Mouse (Mus musculus) myocyte (in vitro differentiated cells): ENCODE measurements around the gene Uso1. TPM values are rescaled to one million over a fixed set of nuclear protein-coding genes. Genes with fewer than 3 reads are reported as not detected.
A peak's percentile ranks its signal among the peaks of the same experiment; 100 is the strongest.

Source experiments
- H3K27me3 ChIP-seq: one replicate; pipeline ENCODE4 v1.6.1; 2011; ENCODE audit not compliant: control insufficient read depth, insufficient read depth, insufficient read length
- H3K36me3 ChIP-seq: one replicate; pipeline ENCODE4 v1.6.1; 2011; ENCODE audit not compliant: control insufficient read depth, insufficient read depth
- H3K4me2 ChIP-seq: one replicate; pipeline ENCODE4 v1.6.1; 2011; ENCODE audit warnings: low read depth, control low read depth
- H3K4me3 ChIP-seq: one replicate; pipeline ENCODE4 v1.5.1; 2011; ENCODE audit warnings: mild to moderate bottlenecking, control low read depth, moderate library complexity
- H3K79me2 ChIP-seq: one replicate; pipeline ENCODE4 v1.6.1; 2011; ENCODE audit not compliant: control insufficient read depth, insufficient read depth
- H3ac ChIP-seq: one replicate; pipeline ENCODE4 v1.6.1; 2011; ENCODE audit not compliant: control insufficient read depth, insufficient read length
- CEBPB ChIP-seq: IDR thresholded peaks from 2 replicates; pipeline ENCODE4 v1.6.1; 2011; ENCODE audit warnings: mild to moderate bottlenecking, moderate library complexity; ENCODE audit not compliant: poor library complexity, insufficient read depth, severe bottlenecking
- E2F4 ChIP-seq: IDR thresholded peaks from one replicate; pipeline ENCODE4 v1.6.1; 2011; ENCODE audit warnings: mild to moderate bottlenecking, control low read depth, moderate library complexity; ENCODE audit not compliant: insufficient read depth
- MAX ChIP-seq: IDR thresholded peaks from one replicate; pipeline ENCODE4 v1.6.1; 2011; ENCODE audit warnings: low read depth, mild to moderate bottlenecking, control low read depth
- MYOD1 ChIP-seq, 3 experiments: IDR thresholded peaks; one replicate each; pipeline ENCODE4 v1.6.1; 2011; ENCODE audit warnings: control low read depth in 2 of 3, low read depth in 2 of 3, mild to moderate bottlenecking in 2 of 3, moderate library complexity in 1 of 3; ENCODE audit not compliant: insufficient read length in 2 of 3, control insufficient read depth in 1 of 3
- MYOG ChIP-seq, 3 experiments: IDR thresholded peaks; one replicate each; pipeline ENCODE4 v1.6.1; 2011; ENCODE audit warnings: control low read depth in 2 of 3, low read depth in 2 of 3, mild to moderate bottlenecking in 2 of 3; ENCODE audit not compliant: insufficient read length in 2 of 3, control insufficient read depth in 1 of 3, insufficient read depth in 1 of 3
- POLR2A ChIP-seq: IDR thresholded peaks from one replicate; pipeline ENCODE4 v1.6.1; 2011; ENCODE audit warnings: low read depth, mild to moderate bottlenecking, control low read depth, moderate library complexity; ENCODE audit not compliant: insufficient read length
- POLR2AphosphoS2 ChIP-seq: IDR thresholded peaks from one replicate; pipeline ENCODE4 v1.6.1; 2011; ENCODE audit warnings: low read depth, control low read depth; ENCODE audit not compliant: insufficient read length
- REST ChIP-seq: IDR thresholded peaks from one replicate; pipeline ENCODE4 v1.6.1; 2011; ENCODE audit warnings: mild to moderate bottlenecking, control low read depth, moderate library complexity; ENCODE audit not compliant: insufficient read depth, insufficient read length
- SRF ChIP-seq: IDR thresholded peaks from one replicate; pipeline ENCODE4 v1.6.1; 2011; ENCODE audit warnings: low read depth; ENCODE audit not compliant: control insufficient read depth, insufficient read length
- TCF12 ChIP-seq: IDR thresholded peaks from one replicate; pipeline ENCODE4 v1.6.1; 2011; ENCODE audit warnings: mild to moderate bottlenecking, control low read depth; ENCODE audit not compliant: poor library complexity, insufficient read depth, severe bottlenecking
- TCF3 ChIP-seq: IDR thresholded peaks from one replicate; pipeline ENCODE4 v1.6.1; 2011; ENCODE audit warnings: low read depth, control low read depth; ENCODE audit not compliant: insufficient read length
- USF1 ChIP-seq: IDR thresholded peaks from one replicate; pipeline ENCODE4 v1.6.1; 2011; ENCODE audit warnings: low read depth, mild to moderate bottlenecking, control low read depth, moderate library complexity
- polyA plus RNA-seq: library from polyadenylated mRNA; unstranded; fragments of >200 nt; fragmentation: generic; extraction: Trizol; gene quantifications from one replicate; pipeline ENCODE4 v1.2.1, GENCODE M21; 2012; ENCODE audit warnings: missing spikeins

The Uso1 gene
- polyA plus RNA-seq, 1 experiment, result 55.2 TPM

DNA sequence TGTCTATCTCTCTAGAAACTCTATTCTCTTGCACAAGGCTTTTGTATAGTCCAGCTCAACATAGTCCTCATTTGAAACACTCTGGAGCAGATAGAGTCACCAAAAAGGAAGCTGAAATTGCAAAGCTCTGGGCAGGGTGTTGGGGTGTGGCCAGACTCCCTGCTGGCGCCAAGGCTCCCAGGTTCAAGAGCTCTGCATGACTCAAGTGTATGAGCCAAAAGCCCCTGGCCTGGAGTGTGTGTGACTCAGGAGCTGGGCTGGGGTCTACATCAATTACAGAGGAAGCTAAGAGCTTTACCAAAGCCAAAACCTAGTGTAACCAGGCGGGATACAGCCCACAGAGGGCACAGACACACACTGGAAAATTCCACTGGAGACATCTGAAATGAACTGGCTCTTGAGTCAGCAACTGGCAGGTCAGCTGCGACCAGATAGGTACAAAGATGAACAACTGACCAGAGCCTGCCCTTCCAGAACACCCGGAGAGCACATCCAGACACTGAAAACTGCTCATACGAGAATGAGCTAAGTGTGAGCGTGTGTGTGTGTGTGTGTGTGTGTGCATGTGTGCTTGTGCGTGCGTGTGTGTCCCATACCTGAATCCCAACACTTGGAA is 82.7 kb downstream of the Uso1 start:
- H3K4me3 ChIP-seq, result no peak overlapping the region
- TF ChIP-seq TCF3 (no peak), TCF12 (no peak), POLR2A (no peak), CEBPB (no peak), POLR2AphosphoS2 (no peak)

DNA sequence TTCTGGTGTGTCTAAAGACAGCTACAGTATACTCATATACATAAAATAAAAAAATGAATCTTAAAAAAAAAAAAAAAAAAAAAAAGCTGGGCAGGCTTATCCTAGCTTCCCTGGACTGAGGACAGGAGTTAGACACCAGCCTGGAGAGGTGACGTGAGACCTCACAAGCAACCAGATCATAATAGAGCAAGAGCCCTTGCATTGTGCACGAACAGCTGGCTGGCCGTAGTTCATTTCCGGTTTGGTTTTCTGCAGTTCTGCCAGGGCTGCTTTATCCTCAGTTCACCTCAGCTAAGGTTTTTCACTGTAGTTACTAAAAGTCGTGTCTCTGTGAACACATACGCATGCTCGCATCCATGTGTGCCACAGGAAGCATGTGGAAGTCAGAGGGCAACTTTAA is 90.0 kb downstream of the Uso1 start:
- Histone ChIP-seq H3ac (no peak overlapping the region), H3K4me3 (no peak overlapping the region), H3K36me3 (no peaks in the 10 kb centered on the region), H3K79me2 (no peaks in the 10 kb centered on the region), H3K27me3 (no peaks in the 10 kb centered on the region), H3K4me2 (no peak overlapping the region)
- TF ChIP-seq MYOG (IDR thresholded peaks at IDR 0.05; ENCODE audit: control insufficient read depth in 1 of 3, insufficient read depth in 1 of 3, insufficient read length in 2 of 3, low read depth in 2 of 3) (no peak), MAX (no peak), CEBPB (no peak), USF1 (no peak), SRF (no peak), TCF12 (no peak), E2F4 (no peak), TCF3 (no peak), REST (no peak), POLR2A (no peak), POLR2AphosphoS2 (no peak), MYOD1 (IDR thresholded peaks at IDR 0.05; ENCODE audit: control insufficient read depth in 1 of 3, insufficient read length in 2 of 3, low read depth in 2 of 3) (no peak)

More for the DNA sequence above, 82.7 kb downstream of the Uso1 start:
- Histone ChIP-seq H3ac (no peak overlapping the region), H3K79me2 (no peaks in the 10 kb centered on the region), H3K36me3 (no peaks in the 10 kb centered on the region), H3K4me2 (peak overlapping the region; percentile 68), H3K27me3 (no peaks in the 10 kb centered on the region)

DNA sequence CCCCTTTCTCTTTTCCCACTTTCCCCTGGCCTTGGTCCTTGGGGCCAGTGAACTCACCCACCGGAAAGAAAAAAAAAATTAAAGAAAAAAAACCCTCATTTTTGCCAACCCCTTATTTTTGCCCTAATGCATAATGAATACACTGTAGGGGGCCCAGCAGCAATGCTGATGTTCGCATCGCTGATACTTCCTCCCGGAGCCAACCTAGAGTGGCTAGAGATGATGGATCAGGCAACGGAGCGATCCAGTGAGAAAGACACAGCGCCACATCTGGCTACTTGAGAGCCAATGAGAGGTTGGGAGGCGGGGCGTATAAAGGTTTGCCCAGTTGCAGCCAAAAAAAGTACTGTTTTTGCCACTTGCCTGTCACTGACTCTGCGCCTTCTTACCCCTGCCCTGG is 91.0 kb downstream of the Uso1 start:
- no peak for TF ChIP-seq SRF
- no peak for TF ChIP-seq MYOD1 (IDR thresholded peaks at IDR 0.05; ENCODE audit: control insufficient read depth in 1 of 3, insufficient read length in 2 of 3, low read depth in 2 of 3)
- no peak for TF ChIP-seq USF1
- no peak for TF ChIP-seq POLR2AphosphoS2
- no peak for TF ChIP-seq TCF12
- TF ChIP-seq E2F4, result no peak
- TF ChIP-seq POLR2A, result no peak
- no peak for TF ChIP-seq MAX
- TF ChIP-seq CEBPB, result no peak
- TF ChIP-seq MYOG (IDR thresholded peaks at IDR 0.05; ENCODE audit: control insufficient read depth in 1 of 3, insufficient read depth in 1 of 3, insufficient read length in 2 of 3, low read depth in 2 of 3), result no peak
- no peak for TF ChIP-seq TCF3
- no peak for TF ChIP-seq REST
- Histone ChIP-seq H3K79me2 (no peaks in the 10 kb centered on the region), H3K4me2 (no peak overlapping the region), H3ac (no peak overlapping the region), H3K4me3 (no peak overlapping the region), H3K36me3 (no peaks in the 10 kb centered on the region), H3K27me3 (no peaks in the 10 kb centered on the region)

DNA sequence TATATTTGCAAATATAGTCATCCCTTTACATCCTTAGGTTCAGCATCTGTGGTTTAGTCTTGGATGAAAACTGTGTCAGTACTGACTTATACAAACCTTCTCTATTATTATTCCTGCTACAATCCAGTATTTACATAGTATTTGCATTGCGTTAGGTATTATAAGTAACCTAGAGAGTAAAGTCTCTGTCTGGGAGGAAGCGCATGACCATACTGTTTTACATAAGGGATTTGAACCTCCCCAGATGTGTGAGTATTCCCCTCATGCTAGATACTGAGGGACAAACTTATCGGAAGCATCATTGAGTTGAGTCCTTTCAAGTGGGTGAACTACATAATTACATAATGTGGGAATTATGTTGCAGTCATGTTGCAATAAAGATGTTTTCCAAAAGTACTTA is 91.8 kb downstream of the Uso1 start:
- no peak overlapping the region for H3K4me3 ChIP-seq
- no peaks in the 10 kb centered on the region for H3K27me3 ChIP-seq
- H3K36me3 ChIP-seq, result no peaks in the 10 kb centered on the region
- H3K4me2 ChIP-seq, result no peak overlapping the region
- H3K79me2 ChIP-seq, result no peaks in the 10 kb centered on the region
- TF ChIP-seq REST, result no peak
- no peak for TF ChIP-seq TCF12
- H3ac ChIP-seq, result no peak overlapping the region

DNA sequence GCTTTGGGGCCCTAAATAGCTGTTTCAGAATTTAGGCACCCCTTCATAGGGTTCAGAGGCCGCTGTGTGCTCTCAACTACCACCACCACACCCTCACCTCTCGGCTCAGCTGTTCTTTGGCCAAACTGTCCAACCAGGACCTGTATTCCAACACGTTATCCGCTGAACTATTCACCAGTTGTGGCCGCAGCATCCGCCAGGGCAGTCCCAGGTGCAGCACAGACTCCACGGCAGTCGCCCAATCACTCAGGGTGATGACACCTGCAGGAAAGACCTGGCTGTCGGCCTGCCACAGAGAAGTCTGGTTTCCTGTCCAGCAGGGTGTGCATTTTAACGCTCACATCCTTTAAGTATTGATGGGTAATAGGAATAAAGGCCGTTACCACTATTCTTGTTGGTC is 92.6 kb downstream of the Uso1 start:
- no peaks in the 10 kb centered on the region for H3K27me3 ChIP-seq
- H3K79me2 ChIP-seq, result no peaks in the 10 kb centered on the region
- no peak overlapping the region for H3ac ChIP-seq
- TF ChIP-seq MAX (no peak), E2F4 (no peak), MYOD1 (IDR thresholded peaks at IDR 0.05; ENCODE audit: control insufficient read depth in 1 of 3, insufficient read length in 2 of 3, low read depth in 2 of 3) (no peak), TCF12 (no peak), CEBPB (no peak), POLR2AphosphoS2 (no peak), TCF3 (no peak), MYOG (IDR thresholded peaks at IDR 0.05; ENCODE audit: control insufficient read depth in 1 of 3, insufficient read depth in 1 of 3, insufficient read length in 2 of 3, low read depth in 2 of 3) (no peak), POLR2A (no peak), REST (no peak), USF1 (no peak), SRF (no peak)
- no peak overlapping the region for H3K4me2 ChIP-seq
- H3K36me3 ChIP-seq, result no peaks in the 10 kb centered on the region
- H3K4me3 ChIP-seq, result no peak overlapping the region
